Mouse (Mus musculus) intestine, postnatal 0 days (tissue): ENCODE measurements around the gene Izumo1r. TPM values are rescaled to one million over a fixed set of nuclear protein-coding genes. Genes with fewer than 3 reads are reported as not detected.

ENCODE experiments used
- ATAC-seq: fragments of 200-750 bp; cut with Nextera tagmentation; 2 replicates; pipeline ENCODE4 v1.8.0; 2017; ENCODE audit warnings: mild to moderate bottlenecking, moderate TSS enrichment, moderate library complexity
- H3K27ac ChIP-seq: fragments of 300-500 bp; sonication (generic); 2 replicates; pipeline ENCODE4 v1.5.1; 2014; ENCODE audit warnings: mild to moderate bottlenecking, low read depth, low read length, moderate library complexity
- H3K27me3 ChIP-seq: fragments of 300-500 bp; sonication (generic); replicated peaks from 2 replicates; pipeline ENCODE4 v1.6.1; 2014; ENCODE audit warnings: low read length, mixed read lengths; ENCODE audit not compliant: control insufficient read depth, insufficient read depth
- H3K36me3 ChIP-seq: fragments of 300-500 bp; sonication (generic); 2 replicates; pipeline ENCODE4 v1.6.1; 2014; ENCODE audit warnings: mild to moderate bottlenecking, moderate library complexity; ENCODE audit not compliant: control insufficient read depth, insufficient read depth
- H3K4me1 ChIP-seq: fragments of 300-500 bp; sonication (generic); replicated peaks from 2 replicates; pipeline ENCODE4 v1.6.1; 2014; ENCODE audit warnings: antibody characterized with exemption, low read length, mixed read lengths; ENCODE audit not compliant: control insufficient read depth, insufficient read depth
- H3K4me2 ChIP-seq: fragments of 300-500 bp; sonication (generic); replicated peaks from 2 replicates; pipeline ENCODE4 v1.6.1; 2014; ENCODE audit warnings: low read depth, mild to moderate bottlenecking, moderate library complexity
- H3K4me3 ChIP-seq: fragments of 300-500 bp; sonication (generic); 2 replicates; pipeline ENCODE4 v1.5.1; 2014; ENCODE audit warnings: low read depth, low read length
- H3K9ac ChIP-seq: fragments of 300-500 bp; sonication (generic); 2 replicates; pipeline ENCODE4 v1.6.1; 2014; ENCODE audit warnings: mild to moderate bottlenecking, low read depth, low read length
- H3K9me3 ChIP-seq: fragments of 300-500 bp; sonication (generic); 2 replicates; pipeline ENCODE4 v1.6.1; 2016; ENCODE audit warnings: mixed run types; ENCODE audit not compliant: control insufficient read depth
- CTCF ChIP-seq: sonication (generic); IDR thresholded peaks from 2 replicates; pipeline ENCODE4 v1.5.1; 2016; ENCODE audit warnings: low read depth, mild to moderate bottlenecking, control low read depth, antibody characterized with exemption, moderate library complexity
- WGBS: fragments of 180-500 bp; shearing (Covaris S2); extraction: QIAGEN DNeasy Blood & Tissue Kit; methylation state at CpG from one replicate; pipeline ENCODE4 v1.1.7; 2014; 5-methylcytosine and 5-hydroxymethylcytosine counted together
- polyA plus RNA-seq: library from polyadenylated mRNA; unstranded; fragments of >200 nt; fragmentation: Nextera tagmentation; extraction: Ambion mirVana; gene quantifications from 2 replicates; pipeline ENCODE4 v1.2.1, GENCODE M21; 2015

Izumo1r gene
- polyA plus RNA-seq, 1 experiment from 2014 or later, result not detected

DNA sequence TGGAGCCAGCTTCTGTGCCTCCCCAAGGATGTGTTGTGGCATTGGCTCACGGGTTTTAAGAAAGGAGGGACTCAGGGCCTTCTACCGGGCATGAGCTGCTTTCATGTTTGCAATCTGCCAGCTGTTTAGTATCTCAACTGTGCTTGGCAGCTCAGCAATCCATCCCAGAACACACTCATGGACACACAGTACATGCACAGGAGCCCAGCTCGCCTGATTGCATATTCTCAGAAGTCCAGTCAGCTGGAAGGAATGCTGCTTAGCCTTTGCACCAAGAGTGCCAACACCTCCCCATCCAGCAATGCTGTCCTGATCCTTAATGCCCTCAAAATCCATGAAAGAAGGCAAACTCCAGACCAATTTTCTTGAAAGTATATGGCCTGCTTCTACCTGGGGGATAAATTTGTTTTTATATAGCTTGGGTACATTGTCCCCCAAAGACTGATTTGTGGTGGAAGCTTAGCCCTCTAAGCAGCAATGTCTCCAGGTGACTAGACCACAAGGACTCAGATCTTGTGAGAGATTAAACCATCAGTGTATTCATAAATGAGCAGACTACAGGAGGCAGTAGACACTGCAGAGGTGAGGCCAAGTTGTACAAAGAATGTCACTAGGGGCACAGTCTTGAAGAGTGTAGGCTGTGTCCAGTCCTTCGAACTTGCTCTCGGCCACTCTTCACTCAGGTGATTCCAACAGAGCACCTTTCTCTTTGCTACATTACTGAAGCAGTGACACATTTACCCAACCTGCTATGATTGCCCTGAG, 27.8 kb downstream of the Izumo1r start:
- no peak for TF ChIP-seq CTCF
- H3K9me3 ChIP-seq, result no peaks in the 10 kb centered on the region
- no peak overlapping the region for H3K4me2 ChIP-seq
- H3K4me3 ChIP-seq, result no peak overlapping the region
- H3K9ac ChIP-seq, result no peak overlapping the region
- no peaks in the 10 kb centered on the region for H3K27me3 ChIP-seq
- no peak for ATAC-seq
- no peaks in the 10 kb centered on the region for H3K36me3 ChIP-seq
- 84% methylated on average over 5 of the region's 5 CpGs for WGBS
- no peaks in the 10 kb centered on the region for H3K4me1 ChIP-seq
- no peak overlapping the region for H3K27ac ChIP-seq

DNA sequence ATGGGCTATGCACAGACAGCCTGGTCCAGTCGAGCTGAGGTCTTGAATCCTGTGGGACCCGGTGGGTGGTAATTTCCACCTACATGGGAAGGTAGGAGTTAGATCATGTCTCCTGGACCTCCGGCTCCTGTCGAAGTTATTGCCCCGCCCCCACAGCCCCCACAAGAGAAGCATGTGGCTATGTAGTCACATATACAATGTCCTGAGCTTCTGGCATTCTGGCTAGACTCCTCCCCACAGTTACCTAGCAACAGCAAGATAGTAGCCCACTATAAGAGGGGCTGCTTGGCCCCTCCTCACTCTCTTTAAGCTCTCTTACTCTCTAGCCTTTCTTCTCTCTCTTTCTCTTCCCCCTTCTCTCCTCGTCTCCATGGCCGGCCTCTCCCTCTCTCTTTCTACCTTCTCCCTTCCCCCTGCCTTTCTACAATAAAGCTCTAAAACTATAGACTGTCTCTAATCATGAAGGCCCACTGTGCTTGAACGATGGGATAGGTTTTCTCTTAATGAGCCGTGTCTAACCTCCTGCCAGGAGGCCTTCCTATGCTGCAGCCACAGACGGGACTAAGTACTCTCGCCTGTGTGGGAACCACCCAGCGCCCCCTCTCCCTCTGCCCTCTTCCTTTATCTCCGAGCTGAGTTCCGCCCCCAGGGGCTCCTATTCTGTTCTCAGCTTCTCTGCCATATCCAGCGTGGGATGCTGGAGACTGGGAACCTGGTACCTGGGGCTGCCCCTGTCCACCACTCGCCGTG, 31.4 kb downstream of the Izumo1r start:
- WGBS, result 53% methylated on average over 17 of the region's 17 CpGs
- H3K4me1 ChIP-seq, result no peaks in the 10 kb centered on the region
- no peaks in the 10 kb centered on the region for H3K27me3 ChIP-seq
- H3K27ac ChIP-seq, result no peak overlapping the region
- H3K9ac ChIP-seq, result no peak overlapping the region
- H3K36me3 ChIP-seq, result no peaks in the 10 kb centered on the region
- H3K9me3 ChIP-seq, result no peaks in the 10 kb centered on the region
- no peak for ATAC-seq
- no peak for TF ChIP-seq CTCF
- H3K4me3 ChIP-seq, result no peak overlapping the region
- H3K4me2 ChIP-seq, result no peak overlapping the region

DNA sequence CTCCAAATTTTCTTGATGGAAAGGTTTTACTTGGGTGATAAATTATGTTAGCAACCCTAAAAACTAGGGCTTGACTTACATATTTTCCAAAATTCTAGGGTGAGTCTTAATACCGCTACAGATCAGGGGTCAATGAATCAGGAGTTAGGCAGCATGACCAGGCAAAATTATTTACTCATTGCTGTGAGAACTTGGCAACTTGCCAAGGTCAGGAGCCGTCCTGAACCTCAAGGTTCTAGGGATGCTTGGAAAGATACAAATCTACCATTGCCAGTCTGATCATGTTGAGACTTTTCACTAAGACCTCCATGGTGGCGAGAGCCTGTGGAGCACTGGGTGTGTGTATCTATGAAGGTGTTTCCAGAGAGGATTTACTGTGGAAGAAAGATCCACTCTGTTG, 32.2 kb downstream of the Izumo1r start:
- Histone ChIP-seq H3K4me3 (no peak overlapping the region), H3K9me3 (no peaks in the 10 kb centered on the region), H3K4me2 (no peak overlapping the region), H3K9ac (no peak overlapping the region), H3K27ac (no peak overlapping the region), H3K4me1 (no peaks in the 10 kb centered on the region), H3K27me3 (no peaks in the 10 kb centered on the region), H3K36me3 (no peaks in the 10 kb centered on the region)
- 57% methylated on average over 3 of the region's 3 CpGs for WGBS
- no peak for ATAC-seq
- no peak for TF ChIP-seq CTCF

GRCm38 (mm10) chr9:14870802-14871201, 32.9 kb downstream of the Izumo1r start:
- Histone ChIP-seq H3K4me1 (no peaks in the 10 kb centered on the region), H3K9me3 (no peaks in the 10 kb centered on the region), H3K4me2 (no peak overlapping the region), H3K9ac (no peak overlapping the region), H3K27ac (no peak overlapping the region), H3K4me3 (no peak overlapping the region), H3K27me3 (no peaks in the 10 kb centered on the region), H3K36me3 (no peaks in the 10 kb centered on the region)
- ATAC-seq, result no peak
- 91% methylated on average over 10 of the region's 10 CpGs for WGBS
- TF ChIP-seq CTCF, result no peak

- H3K9ac ChIP-seq, result no peak overlapping the region
- ATAC-seq, result no peak
- no peaks in the 10 kb centered on the region for H3K27me3 ChIP-seq
- H3K9me3 ChIP-seq, result no peaks in the 10 kb centered on the region
- no peak overlapping the region for H3K4me2 ChIP-seq
- H3K36me3 ChIP-seq, result no peaks in the 10 kb centered on the region
- H3K4me1 ChIP-seq, result no peaks in the 10 kb centered on the region
- no peak overlapping the region for H3K27ac ChIP-seq
- 84% methylated on average over 2 of the region's 2 CpGs for WGBS
- H3K4me3 ChIP-seq, result no peak overlapping the region
- no peak for TF ChIP-seq CTCF
These were observed 33.4 kb downstream of the Izumo1r start for GRCm38 (mm10) chr9:14870377-14870776.

GRCm38 (mm10) chr9:14868326-14868725, 35.4 kb downstream of the Izumo1r start:
- no peak for ATAC-seq
- no peaks in the 10 kb centered on the region for H3K27me3 ChIP-seq
- no peaks in the 10 kb centered on the region for H3K36me3 ChIP-seq
- H3K4me3 ChIP-seq, result no peak overlapping the region
- no peaks in the 10 kb centered on the region for H3K9me3 ChIP-seq
- H3K9ac ChIP-seq, result no peak overlapping the region
- 94% methylated on average over 8 of the region's 8 CpGs for WGBS
- no peak overlapping the region for H3K4me2 ChIP-seq
- no peak overlapping the region for H3K27ac ChIP-seq
- TF ChIP-seq CTCF, result no peak
- H3K4me1 ChIP-seq, result no peaks in the 10 kb centered on the region
